Mouse (Mus musculus): ENCODE measurements around the gene Efcc1.
A peak's percentile ranks its signal among the peaks of the same experiment; 100 is the strongest.

The Efcc1 gene

DNA sequence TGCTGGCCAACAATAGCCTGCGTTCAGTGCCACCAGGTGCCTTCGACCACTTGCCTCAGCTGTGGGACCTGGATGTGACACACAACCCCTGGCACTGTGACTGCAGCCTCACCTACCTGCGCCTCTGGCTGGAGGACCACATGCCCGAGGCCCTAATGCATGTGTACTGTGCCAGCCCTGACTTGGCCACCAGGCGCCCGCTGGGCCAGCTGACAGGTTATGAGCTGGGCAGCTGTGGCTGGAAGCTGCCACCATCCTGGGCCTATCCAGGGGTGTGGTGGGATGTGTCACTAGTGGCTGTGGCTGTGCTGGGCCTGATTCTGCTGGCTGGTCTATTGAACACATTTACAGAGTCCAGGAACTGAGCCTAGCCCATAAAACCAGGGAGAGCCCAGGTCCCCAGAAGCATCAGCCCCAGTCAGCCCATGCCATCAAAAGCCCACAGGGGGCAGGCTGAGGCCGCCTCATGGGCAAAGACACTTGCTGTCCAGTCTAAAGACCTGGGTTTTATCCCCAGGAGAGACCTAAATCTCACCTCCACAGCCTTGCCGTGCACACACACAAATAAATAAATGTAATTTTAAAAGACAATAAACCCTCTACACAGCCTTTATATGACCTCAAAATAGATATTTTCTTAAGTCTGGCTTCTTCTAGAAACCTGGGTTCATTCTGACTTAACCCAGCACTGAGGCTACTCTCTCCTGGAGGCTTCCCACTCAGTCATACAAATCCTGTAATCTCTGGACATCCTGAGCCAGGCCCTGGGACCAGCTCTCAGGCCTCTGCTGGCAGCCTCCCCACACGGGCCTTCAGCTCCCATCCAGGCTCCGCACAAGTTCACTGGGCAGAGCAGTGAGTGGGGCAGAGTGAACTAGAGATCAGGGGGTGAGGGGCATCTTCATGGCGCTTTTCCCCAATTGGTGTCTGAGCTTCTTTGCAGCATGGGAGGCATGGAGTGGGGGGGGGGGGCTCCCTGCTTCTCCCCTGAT, 48.8 kb downstream of the Efcc1 start:
- DNase-seq: peak; percentile 14

DNA sequence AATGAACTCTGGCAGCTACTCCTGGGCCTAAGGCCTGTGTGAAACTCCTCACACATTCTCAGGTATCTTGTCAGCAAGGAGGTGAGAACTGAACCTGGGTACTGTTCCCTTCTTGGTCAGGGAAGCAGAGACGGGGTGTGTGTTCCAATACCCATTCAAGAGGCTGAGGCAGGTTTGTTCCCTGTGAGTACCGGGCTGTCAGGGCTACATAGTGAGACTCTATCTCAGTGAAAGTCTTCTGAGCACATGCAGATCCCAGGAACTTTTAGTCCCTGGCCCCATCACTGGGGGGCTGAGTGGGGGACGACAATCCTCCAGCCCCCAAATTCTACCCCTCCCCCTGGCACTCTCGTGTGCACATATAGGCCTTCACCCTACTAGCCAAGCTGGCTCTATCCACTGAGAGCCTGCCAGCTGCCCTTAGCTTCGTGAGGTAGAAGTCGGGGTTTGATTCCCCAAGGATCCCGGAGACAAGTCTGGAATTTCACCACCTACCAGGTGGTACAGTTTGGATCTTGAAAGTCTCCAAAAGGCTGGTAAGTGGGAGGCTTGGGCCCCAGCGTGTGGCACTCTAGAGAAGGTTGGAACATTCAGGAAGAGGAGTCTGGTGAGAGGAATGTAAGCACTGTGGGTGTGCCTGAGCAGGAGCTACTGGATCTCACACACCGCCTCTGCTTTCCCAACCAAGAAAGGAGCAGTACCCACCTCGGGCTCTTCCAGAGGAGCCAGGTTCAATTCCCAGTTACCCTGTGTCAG, 50.1 kb downstream of the Efcc1 start:
- DNase-seq: no peak

DNA sequence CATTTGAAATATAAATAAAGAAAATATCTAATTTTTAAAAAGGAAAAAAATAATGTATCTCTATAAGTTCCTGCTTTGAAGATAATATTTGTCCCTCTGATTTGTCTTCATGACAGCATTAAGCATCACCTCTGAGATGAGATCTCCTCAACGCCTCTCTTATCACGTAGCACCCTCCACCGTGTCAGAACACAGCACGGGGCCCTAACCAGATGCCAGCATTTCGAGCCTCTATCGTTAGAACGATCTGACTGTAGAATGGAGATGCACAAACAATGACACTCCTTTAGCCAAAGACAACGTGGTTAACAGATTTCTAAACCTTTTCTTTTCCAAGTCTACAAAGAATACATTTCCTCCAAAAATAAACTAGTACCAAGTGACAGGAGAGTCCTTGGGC, 53.4 kb downstream of the Efcc1 start:
- no peak for DNase-seq

DNA sequence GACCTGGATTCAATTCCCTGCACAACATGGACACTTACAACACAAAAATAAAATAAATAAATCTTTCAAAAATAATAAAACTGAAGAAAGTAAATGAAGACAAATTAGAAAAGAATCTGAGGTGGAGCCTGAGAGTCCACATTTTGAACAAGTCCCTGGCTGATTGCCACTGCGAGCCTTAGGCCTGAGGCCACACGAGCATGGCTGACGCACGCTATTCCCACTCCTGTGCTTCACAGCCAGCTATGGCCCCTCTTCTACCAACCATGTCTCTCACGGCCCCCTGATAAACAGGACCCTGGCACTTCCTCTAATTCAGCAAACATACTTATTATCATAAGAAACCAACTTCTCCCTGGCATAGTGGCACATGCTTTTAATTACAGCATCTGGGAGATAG, 56.0 kb downstream of the Efcc1 start:
- DNase-seq: no peak

DNA sequence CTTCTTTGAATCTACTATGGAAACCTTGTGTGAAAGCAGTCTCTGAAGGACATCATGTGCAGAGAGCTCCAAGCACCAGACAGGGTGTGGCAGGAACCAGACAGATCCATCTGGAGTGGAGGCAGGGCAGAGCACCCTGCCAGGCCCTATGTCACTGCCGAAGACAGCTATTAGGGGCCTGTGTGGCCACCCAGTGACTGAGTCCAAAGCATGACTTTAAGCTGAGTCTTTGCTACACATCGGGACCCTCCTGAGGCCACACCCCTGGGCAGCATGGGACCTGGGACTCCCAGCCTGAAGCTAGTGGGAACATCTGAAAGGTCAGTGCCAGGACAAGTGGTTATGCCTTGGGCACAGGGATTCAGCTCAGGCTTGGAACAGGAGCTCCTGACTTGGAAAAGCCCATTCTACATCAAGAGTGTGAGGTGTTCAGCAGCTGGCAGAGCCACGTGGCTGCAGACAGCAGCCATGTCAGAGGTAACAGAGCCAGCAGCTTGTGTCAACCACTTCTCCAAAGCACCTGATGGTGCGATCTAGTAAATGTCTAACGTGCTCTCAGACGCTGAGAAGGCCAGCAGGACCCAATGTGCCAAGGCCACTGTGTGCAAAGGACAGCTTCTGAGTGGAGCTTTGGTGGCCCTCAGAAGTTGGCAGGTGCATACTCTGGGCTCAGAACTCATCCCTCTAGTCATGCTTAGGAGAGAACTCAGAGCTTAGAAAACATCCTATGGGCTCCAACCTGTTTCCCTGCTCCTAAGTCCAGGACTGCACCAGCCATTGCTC, 56.6 kb downstream of the Efcc1 start:
- no peak for DNase-seq

DNA sequence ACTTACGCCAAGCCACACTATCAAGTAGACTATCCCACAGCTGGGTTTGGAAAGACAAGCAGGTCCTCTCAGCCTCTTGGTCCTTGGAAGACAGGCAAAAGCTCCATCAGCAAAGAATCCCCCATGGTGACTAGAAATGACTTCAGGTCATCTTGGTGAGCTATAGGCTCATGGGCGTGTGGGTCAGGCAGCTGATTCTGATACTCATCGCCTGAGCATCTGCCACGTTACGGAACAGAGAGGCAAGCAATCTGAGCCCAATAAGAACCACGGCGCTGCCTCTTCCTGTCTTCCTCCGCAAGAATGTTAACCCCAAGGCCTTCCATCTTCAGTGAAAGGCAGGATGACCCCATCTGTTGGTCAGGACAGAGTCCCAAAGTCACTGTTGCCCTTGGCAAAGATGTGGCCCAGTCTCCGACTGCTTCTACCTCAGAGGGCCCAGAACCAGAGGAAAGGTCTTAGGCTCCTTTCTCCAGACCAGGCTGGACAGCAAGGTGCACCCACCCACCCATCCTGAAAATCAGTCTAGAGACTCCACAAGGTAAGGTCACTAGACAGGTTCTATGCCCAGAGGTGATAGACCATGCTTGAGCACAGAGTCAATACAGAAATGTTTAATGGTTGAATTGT, 57.7 kb downstream of the Efcc1 start:
- no peak for DNase-seq

DNA sequence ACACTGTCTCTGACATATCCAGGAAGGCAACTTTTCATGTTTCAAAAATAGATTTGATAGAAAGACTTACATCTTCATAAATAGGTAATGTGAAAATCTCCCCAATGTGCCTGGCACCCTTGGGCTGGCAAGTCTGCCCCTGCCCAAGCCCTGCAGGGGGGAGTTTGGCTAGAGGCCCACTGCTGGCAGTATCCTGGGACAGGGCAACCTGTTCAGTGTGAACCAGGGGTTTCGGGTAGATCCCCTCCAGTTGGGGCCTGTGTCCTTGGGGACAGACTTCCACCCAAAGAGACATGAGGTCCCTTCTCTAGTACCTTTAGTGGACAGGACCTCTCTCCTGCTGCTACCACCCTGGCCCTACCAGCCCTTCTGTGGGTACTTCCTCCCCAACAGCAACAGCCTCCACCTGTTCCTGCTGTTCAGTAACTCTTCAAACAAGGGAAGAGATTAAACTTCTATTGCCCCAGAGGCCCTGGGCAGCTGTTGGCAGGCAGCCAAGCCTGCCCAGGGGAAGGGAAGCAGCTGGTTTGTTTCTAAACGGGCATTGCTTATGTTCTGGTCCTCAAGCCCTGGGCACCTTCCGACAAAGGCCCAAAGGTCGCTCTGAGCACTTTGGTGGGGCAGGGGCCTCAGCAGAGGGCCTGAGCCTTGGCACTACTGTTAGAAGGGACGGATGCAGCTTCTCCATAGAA, 58.4 kb downstream of the Efcc1 start:
- peak; percentile 86 for DNase-seq

DNA sequence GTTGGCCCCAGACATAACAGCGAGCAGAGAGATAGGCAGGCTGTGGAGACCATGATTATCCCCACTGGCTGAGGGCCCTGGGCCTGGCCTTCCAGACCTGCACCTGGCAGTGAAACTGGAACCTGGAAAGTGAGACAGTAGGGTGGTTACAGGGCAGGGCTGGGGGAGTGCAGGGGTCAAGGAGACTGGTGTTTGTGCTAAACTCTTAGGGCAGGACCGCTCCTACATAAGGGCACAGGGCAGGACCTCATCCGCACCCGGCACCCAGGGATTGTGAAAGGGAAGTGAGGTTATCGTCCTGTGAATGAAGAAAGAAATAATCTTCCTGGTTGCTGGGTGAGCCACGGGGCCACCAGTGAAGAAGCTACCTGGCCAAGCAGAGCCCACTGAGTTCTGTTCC, 59.1 kb downstream of the Efcc1 start:
- DNase-seq: no peak

DNA sequence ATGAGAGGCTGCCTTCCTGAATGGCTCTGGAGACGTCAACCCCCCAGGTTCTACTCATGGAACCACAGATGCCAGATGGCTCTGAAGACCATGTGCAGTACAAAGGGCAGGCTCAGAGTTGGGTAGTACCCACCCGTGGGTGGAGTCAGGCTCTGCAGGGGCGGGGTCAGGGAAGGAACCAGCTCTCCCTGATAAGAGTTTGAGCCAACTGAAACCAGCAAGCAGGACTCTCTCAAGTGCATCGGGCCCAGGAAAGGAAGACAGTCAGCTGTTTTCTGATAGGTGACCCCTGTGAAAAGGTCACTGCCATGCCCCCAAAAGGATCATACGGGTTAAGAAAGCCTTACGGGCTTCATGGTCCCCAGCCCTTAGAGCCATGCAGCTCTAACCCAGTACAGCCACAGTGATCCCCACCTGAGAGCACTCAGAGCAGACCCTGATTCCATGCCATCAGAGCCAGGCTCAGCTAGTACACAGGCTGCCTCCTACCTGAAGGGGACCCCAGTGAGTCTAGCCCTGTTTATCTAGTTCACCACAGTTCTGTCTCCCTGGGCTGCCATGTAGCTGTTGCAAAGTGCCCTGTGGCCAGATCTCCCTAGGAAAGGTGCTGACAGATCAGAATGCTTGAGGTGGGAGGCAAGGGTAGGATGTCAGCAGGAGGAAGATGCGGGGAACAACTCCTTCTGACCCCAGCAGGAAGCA, 60.3 kb downstream of the Efcc1 start:
- DNase-seq: no peak

DNA sequence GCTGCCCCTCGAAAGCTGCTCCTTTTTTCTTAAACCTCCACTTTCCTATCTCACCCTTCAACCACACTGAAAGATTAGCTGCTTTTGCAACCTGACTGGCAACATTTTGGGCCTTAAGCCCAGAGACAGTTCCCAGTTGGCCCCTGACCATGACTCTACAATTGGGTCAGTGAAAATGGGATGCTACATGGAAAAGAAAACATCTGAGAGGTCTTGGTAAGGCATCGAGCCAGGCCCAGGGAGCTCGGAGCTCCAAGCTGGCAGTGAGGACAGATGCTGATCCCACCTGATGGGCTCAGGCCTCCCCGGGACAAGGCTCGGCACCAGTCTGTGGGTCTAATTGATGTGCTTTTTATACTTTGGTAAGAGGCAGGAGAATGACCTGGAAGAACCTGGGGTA, 61.2 kb downstream of the Efcc1 start:
- DNase-seq: no peak

DNA sequence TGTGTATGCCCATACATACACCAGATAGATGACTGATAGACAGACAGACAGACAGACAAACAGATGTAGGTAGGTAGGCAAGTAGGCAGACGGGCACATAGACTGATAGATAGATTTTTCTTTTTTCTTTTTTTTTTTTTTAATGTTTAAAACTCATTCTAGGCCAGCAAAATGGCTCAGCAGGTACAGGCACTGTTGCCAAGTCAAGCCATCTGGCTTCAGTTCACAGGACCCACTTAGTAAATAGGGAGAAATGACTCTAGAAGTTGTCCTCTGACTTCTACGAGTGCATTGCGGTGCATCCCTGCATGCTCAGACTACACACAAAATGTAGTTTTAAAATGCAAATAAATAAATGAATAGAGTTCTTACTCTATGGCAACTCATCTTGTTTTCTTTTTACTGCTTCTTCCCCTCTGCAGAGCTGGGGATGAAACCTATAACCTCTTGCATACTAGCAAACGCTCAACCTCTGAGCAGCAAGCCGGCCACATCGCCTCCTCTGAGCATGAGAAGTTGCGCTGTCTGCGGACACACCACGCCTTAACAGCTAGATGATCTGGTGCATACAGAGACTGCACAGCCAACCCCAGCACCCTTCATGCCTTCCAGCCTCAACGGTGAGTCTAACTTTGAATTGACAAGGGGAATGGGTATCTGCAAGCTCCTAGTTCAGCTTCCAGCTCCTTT, 63.3 kb downstream of the Efcc1 start:
- no peak for DNase-seq

DNA sequence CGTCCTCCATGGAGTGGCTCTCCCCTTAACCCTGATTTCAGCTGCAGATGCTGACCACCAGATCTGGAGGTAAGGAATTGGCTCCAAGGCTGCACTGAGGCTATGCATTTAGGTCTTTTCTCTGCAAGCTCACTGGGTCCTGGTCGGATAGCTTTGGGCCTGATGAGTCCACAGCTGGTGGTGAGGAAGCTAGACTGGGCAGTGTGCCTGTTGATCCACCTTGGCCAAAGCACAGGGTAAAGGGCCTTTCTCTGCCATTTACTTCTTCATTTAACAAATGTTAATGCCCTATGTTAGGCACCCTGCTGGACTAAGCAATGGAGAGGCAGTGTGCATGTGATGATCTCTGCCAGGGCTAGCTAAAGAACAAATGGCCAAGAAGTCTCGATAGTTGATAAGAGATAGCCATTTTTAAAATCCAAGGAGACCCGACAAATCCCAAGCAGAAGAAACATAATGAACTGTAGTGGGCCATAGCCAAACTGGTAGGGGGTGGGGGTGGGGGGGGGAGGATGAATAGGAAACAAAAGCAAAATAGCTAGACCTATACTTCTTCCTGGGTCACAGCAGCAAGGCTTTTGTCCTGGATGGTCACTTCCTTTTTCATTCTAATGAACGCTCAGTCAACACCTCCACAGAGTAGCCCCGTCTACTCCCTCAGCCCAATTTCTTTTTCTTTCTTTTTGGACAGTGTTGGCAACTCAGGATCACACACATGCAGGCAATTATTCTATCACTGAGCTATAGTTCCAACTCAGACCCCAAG, 64.9 kb downstream of the Efcc1 start:
- DNase-seq: no peak

DNA sequence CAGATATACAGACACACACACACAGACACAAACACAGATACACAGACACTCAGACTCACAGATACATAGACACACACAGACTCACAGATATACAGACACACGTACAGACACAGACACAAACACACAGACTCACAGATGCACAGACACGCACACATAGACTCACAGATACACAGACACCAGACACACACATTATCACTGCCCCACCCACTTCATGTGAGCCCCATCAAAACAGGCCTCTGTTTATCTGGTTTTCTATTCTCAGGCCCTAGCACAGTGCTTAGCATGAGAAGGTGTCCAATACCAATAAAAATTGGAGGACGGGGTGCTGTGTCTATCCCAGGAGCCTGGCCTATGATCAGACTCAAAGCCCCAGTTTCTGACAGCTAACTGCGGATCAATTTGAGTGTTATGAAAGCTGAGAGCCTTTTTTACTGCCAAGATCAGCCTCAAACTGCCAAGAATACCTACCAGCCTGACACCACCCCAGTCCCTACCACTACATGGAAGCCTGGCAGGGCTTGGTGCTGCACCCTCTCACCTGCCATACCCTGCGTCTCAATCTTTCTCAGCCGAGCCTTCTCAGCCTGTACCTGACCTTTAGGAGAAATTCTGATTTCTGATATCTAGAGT, 65.7 kb downstream of the Efcc1 start:
- DNase-seq: no peak

DNA sequence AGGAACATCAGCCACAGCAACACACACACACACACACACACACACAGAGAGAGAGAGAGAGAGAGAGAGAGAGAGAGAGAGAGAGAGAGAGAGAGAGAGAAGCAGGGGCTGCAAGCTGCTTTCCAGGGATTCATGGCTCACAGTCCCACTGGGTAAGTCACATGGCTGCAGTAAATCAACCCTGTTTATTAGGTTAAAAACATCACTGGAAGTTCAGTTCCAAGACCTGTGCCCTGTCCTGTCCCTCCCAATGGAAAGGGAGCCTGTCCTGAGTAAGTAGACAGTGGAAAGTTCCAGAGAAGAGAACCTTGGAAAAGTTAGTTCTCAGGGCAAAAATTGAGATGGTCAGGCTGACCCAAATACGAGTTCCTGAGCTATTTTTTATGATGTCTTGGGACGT, 66.7 kb downstream of the Efcc1 start:
- no peak for DNase-seq

DNA sequence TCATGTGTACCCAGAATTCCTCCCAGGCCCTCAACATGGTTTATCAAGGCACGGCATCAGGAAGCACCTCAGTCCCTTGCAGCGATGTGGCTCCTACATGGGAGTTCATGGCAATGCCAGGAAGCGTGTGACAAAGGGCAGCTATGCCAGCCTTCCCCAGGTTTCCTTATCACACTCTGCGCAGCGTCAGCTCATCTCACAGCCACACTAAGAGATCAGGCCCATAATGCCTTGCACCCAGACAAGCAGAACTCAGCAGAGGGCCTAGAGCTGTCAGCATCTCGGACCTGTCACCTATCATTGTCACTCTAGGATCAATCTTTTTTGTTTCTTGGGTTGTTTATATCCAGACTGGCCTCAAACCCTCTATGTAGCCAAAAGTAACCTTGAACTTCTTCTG, 68.9 kb downstream of the Efcc1 start:
- DNase-seq: no peak

DNA sequence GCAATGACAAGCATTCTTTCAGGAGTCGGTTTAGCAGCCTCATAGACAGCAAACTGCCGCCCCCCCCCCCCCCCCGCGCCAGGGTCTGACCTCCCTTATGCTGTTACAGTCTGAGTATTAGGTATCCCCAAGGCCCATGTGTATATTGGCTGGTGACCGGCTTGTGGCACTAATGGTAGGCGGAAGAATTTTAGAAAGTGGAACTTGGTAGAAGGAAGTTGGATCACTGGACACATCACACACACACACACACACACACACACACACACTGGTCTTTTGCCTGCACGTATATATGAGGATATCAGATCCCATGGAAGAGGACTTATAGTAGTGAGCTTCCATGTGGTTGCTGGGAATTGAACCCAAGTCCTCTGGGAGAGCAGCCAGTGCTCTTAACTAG, 71.8 kb downstream of the Efcc1 start:
- DNase-seq: no peak

DNA sequence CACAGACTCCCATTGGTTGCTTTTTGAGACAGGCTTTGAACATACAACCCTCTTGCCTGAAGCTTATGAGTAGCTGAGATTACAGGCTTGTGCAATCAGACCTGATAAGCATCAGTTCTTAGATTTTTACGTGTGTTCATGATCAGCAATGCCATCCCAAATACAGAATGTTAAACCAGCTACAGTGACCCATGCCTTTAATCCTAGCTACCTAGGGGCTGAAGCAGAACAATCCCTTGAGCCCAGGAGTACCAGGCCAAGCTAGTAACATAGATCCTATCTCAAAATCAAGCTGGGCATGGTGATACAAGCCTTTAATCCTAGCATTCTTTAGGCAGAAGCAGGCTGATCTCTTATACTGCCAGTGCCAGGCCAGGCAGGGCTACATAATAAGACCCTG, 73.4 kb downstream of the Efcc1 start:
- no peak for DNase-seq

DNA sequence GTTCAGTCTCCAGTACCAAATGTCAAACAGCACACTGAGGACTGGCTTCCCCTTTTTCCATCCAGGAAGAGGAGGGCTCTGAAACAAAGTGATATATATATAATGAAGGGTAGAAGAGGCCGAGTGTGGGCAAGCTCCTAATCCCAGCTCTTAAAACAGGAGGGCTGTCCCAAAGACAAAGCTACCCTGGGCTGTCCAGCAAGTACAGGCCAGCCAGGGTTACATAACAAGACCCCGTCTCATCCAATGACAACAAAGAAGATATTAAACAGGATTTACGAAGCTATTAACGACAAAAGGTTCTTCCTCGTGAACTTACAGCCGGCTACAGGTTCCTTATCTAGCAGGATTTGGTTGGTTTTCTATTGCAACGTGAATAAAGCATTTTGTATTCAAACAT, 74.2 kb downstream of the Efcc1 start:
- no peak for DNase-seq

DNA sequence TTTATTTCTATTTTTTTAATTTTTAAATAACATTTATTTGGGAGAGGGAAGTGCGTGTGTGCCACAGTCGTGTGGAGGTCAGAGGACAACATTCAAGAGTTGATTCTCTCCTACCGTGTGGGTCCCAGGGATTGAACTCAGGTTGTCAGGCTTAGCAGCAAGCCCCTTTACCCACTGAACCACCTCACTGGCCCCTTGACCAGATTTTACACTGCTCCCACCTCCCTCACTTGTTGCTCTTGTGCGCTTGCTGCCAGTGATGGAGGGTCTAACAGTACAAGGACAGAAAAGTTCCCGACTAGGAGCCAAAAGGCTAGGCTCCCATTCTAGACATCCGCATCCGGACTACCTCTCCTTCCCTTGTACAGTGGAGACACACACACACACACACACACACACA, 74.8 kb downstream of the Efcc1 start:
- no peak for DNase-seq

All from retina, postnatal 1 day (tissue).